Mouse (Mus musculus) kidney, postnatal 4 days (tissue): ENCODE measurements at regions not wholly inside any gene's neighbourhood (a gene's known extent, or its start where the extent isn't known, plus 50 kb on each side); places are given as distances from the start of the nearest gene placed in this dataset.

Source experiments
- DNase-seq, 2 experiments: peaks; one replicate each; pipeline ENCODE4 v3.0.0; 2021; ENCODE audit warnings: mixed read lengths in 2 of 2

GRCm38 (mm10) chr12:42987018-42987606 lies 1223.0 kb downstream of the Dnajb9 start:
- DNase-seq: peak; percentile 2

- no peak for DNase-seq
Measured at GRCm38 (mm10) chr12:42986505-42986904, 1223.6 kb downstream of the Dnajb9 start.

DNA sequence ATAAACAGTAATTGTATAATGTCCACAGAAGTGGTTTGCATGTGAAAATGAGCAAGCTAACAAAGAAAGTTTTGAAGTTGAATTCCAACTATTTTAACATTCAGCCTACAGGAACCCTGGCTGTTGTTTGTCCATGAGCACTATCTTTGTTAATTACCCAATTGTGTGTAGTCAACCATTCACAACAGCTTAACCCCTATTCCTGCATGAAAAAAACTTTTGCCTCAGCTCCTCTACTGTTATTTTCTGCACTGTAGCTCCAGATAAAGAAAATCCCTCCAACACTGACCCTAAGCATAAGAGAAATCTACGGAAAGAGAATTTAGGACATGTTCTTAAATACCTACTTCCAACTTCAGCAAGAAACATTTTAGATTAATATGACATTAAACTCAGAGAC lies 1224.0 kb downstream of the Dnajb9 start:
- DNase-seq: no peak

DNA sequence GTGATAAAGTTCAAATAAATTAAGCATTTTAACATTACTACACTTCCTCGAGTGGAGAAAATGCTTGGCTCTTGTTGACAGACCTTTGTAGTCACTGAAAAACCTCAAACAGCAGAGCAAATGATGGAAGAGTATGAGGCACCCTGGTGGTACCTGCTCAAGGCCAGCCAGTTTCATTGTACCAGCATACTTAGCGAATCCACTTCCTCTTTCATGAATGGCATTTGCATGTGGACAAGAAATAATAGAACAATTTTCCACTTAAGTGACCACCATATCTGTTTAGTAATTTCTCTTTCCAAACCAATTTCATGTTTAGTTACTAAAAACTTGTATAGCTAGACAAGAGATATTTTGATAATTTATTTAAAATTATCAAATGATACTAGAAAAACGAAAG lies 1231.3 kb downstream of the Dnajb9 start:
- DNase-seq: no peak

DNA sequence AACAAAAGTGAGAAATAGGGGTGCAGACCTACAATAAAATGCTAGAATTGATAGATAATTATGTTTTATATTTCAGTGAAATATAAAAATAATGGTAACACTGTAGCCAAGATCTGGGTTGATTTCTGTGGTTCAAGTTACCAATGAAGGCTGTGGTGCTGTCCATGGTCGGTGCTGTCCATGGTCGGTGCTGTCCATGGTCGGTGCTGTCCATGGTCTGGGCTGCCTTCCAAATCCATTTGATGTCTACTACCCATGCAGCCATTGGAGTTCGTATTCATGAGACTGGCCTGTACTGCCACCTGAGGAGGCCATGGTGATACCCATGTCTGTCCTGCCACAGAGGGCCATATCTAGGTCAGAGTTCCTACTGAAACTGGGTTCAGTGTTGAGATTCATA lies 1237.4 kb downstream of the Dnajb9 start:
- peak; percentile 79 to 81 for DNase-seq

- no peak for DNase-seq
Measured at GRCm38 (mm10) chr12:42961535-42961934, 1248.6 kb downstream of the Dnajb9 start.

DNA sequence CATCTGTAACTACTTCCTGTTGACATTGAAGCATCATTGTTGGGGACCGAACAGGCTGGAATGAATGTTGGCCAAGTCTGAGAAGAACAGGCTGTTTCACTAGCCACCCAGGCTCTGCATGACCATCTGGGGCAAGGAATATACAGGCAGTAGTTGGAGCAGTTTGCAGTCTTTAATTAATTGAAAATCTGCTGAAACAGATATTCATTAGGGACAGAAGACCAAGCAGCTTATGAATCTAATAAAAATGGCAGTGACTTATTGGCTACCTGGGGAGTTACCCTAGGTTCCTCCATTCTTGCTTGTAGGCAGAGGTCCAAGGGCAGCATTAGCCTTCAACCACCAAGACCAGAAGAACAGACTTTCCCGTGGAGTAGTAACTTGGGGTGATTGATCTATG lies 1262.2 kb downstream of the Dnajb9 start:
- no peak for DNase-seq

DNA sequence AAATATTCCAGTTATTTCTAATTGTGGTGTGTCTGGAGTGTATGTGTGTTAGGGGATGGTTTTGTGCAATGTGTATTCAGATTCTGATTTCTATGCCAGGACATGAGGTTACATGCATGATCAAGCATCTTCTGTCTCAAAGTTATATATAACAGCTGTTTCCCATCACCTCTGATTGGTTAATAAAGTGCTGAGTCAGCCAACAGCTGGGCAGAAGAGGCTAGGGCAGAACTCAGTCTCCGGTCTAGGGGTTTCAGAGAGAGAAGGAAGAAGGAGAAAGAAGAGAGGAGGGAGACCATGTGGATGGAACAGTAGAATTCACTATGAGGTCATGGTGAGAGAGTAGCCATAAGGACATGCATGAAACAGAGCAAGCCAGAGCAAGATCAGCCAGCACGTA lies 1295.8 kb downstream of the Dnajb9 start:
- no peak for DNase-seq
